Mouse (Mus musculus): ENCODE data around the gene Unc5c. TPM values are rescaled to one million over a fixed set of nuclear protein-coding genes. Genes with fewer than 3 reads are reported as not detected.
A peak's percentile ranks its signal among the peaks of the same experiment; 100 is the strongest.

Unc5c gene
- polyA plus RNA-seq, 1 experiment from 2014 or later = 11.2 TPM

GRCm38 (mm10) chr3:141529599-141529998 lies 64.6 kb downstream of the Unc5c start:
- Histone ChIP-seq H3K4me2 (no peak overlapping the region), H3K27me3 (ENCODE audit: control insufficient read depth, insufficient read depth, low read length) (no peaks in the 10 kb centered on the region), H3K27ac (ENCODE audit: low read depth, low read length) (no peak overlapping the region), H3K9ac (ENCODE audit: low read depth, low read length) (no peak overlapping the region), H3K4me3 (ENCODE audit: low read depth, low read length) (no peak overlapping the region), H3K9me3 (replicated peaks; ENCODE audit: control insufficient read depth, low read length) (no peaks in the 10 kb centered on the region), H3K4me1 (ENCODE audit: control insufficient read depth, insufficient read depth, low read length) (no peaks in the 10 kb centered on the region), H3K36me3 (ENCODE audit: control insufficient read depth, insufficient read depth, low read length) (no peaks in the 10 kb centered on the region)
- no peak for ATAC-seq (replicated peaks; ENCODE audit: insufficient number of reproducible peaks, low FRiP score, low TSS enrichment)

DNA sequence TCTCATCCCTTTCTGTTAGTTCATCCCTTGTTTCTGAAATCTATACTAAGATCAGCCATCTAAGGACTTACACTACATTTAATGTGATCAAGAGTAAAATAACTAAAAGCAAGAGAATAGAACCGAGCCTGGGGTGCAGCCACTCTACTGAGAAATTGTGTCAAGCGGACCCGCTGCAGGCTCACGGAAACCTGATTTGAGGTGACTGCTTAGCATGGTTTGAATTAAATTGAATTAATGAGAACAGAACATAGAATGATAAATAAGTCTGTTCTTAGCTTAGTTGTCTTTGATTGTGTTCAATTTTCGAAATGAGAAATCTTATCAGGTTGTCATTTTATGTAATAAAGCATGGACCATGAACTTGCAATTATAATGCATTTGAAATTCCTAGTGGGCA lies 68.8 kb downstream of the Unc5c start:
- Histone ChIP-seq H3K9me3 (replicated peaks; ENCODE audit: control insufficient read depth, low read length) (no peaks in the 10 kb centered on the region), H3K36me3 (ENCODE audit: control insufficient read depth, insufficient read depth, low read length) (no peaks in the 10 kb centered on the region), H3K27ac (ENCODE audit: low read depth, low read length) (no peak overlapping the region), H3K4me2 (no peak overlapping the region), H3K4me3 (ENCODE audit: low read depth, low read length) (no peak overlapping the region), H3K27me3 (ENCODE audit: control insufficient read depth, insufficient read depth, low read length) (no peaks in the 10 kb centered on the region), H3K9ac (ENCODE audit: low read depth, low read length) (no peak overlapping the region), H3K4me1 (ENCODE audit: control insufficient read depth, insufficient read depth, low read length) (no peaks in the 10 kb centered on the region)
- ATAC-seq (replicated peaks; ENCODE audit: insufficient number of reproducible peaks, low FRiP score, low TSS enrichment) = no peak
- 83% methylated on average over 5 of the region's 5 CpGs for WGBS (ENCODE audit: insufficient replicate concordance)

- no peak overlapping the region for H3K9ac ChIP-seq (ENCODE audit: low read depth, low read length)
- no peak overlapping the region for H3K4me2 ChIP-seq
- H3K27ac ChIP-seq (ENCODE audit: low read depth, low read length) = no peak overlapping the region
- no peaks in the 10 kb centered on the region for H3K36me3 ChIP-seq (ENCODE audit: control insufficient read depth, insufficient read depth, low read length)
- H3K27me3 ChIP-seq (ENCODE audit: control insufficient read depth, insufficient read depth, low read length) = no peaks in the 10 kb centered on the region
- 51% methylated on average over 5 of the region's 5 CpGs for WGBS (ENCODE audit: insufficient replicate concordance)
- H3K9me3 ChIP-seq (replicated peaks; ENCODE audit: control insufficient read depth, low read length) = no peaks in the 10 kb centered on the region
- H3K4me3 ChIP-seq (ENCODE audit: low read depth, low read length) = no peak overlapping the region
- H3K4me1 ChIP-seq (ENCODE audit: control insufficient read depth, insufficient read depth, low read length) = no peaks in the 10 kb centered on the region
- no peak for ATAC-seq (replicated peaks; ENCODE audit: insufficient number of reproducible peaks, low FRiP score, low TSS enrichment)
Observed at GRCm38 (mm10) chr3:141536857-141537256, 71.8 kb downstream of the Unc5c start.

GRCm38 (mm10) chr3:141538120-141538519 lies 73.1 kb downstream of the Unc5c start:
- ATAC-seq (replicated peaks; ENCODE audit: insufficient number of reproducible peaks, low FRiP score, low TSS enrichment) = no peak
- H3K9ac ChIP-seq (ENCODE audit: low read depth, low read length) = no peak overlapping the region
- WGBS (ENCODE audit: insufficient replicate concordance) = 48% methylated on average over 1 of the region's 1 CpGs
- no peak overlapping the region for H3K4me3 ChIP-seq (ENCODE audit: low read depth, low read length)
- no peak overlapping the region for H3K4me2 ChIP-seq
- no peaks in the 10 kb centered on the region for H3K36me3 ChIP-seq (ENCODE audit: control insufficient read depth, insufficient read depth, low read length)
- no peaks in the 10 kb centered on the region for H3K27me3 ChIP-seq (ENCODE audit: control insufficient read depth, insufficient read depth, low read length)
- H3K4me1 ChIP-seq (ENCODE audit: control insufficient read depth, insufficient read depth, low read length) = no peaks in the 10 kb centered on the region
- H3K9me3 ChIP-seq (replicated peaks; ENCODE audit: control insufficient read depth, low read length) = no peaks in the 10 kb centered on the region
- H3K27ac ChIP-seq (ENCODE audit: low read depth, low read length) = no peak overlapping the region

DNA sequence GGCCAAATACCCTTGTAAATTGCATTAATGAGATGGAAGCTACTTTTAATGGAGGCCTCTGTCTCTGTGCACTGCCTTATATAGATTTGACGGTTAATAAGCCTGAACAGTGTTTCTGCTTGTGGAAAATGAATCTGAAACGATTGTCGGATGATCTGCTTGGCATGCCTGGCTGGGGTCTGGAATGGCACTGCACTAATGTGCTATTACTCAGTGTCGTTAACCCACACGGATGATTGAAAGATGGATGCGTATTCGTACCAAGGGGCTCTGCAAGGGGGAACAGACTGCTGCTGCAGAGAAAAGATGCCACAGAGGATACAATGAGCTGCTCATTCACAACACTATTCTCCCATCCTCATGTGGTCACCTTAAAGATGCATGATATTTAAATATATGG lies 75.7 kb downstream of the Unc5c start:
- Histone ChIP-seq H3K27me3 (ENCODE audit: control insufficient read depth, insufficient read depth, low read length) (no peaks in the 10 kb centered on the region), H3K4me2 (no peak overlapping the region), H3K4me1 (ENCODE audit: control insufficient read depth, insufficient read depth, low read length) (no peaks in the 10 kb centered on the region), H3K27ac (ENCODE audit: low read depth, low read length) (no peak overlapping the region), H3K36me3 (ENCODE audit: control insufficient read depth, insufficient read depth, low read length) (no peaks in the 10 kb centered on the region), H3K9ac (ENCODE audit: low read depth, low read length) (no peak overlapping the region), H3K9me3 (replicated peaks; ENCODE audit: control insufficient read depth, low read length) (no peaks in the 10 kb centered on the region), H3K4me3 (ENCODE audit: low read depth, low read length) (no peak overlapping the region)
- ATAC-seq (replicated peaks; ENCODE audit: insufficient number of reproducible peaks, low FRiP score, low TSS enrichment) = no peak
- WGBS (ENCODE audit: insufficient replicate concordance) = 78% methylated on average over 7 of the region's 7 CpGs

DNA sequence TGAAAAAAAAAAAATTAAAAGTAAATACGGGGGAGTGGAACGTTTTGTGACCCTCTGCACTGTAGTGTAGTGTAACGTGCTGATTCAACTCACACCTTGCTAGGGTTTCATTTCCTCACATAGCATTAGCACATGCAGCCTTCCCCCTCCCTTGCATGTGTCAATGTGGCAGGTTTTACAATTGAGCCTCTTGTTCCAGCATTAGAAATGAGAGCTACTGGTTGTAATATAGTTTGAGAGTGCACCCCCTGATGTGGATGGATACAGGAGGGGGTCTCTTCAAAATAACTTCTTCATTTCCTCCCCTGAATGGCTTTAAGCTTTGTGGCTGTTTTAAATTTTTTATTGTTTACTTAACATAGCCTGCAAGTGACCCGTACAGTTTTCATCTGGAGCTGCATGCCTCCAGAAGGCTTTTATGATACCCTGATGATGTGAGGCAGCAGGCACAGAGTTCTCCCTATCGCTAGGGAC lies 82.4 kb downstream of the Unc5c start:
- WGBS (ENCODE audit: insufficient replicate concordance) = 54% methylated on average over 5 of the region's 5 CpGs
- no peak for ATAC-seq (replicated peaks; ENCODE audit: insufficient number of reproducible peaks, low FRiP score, low TSS enrichment)

DNA sequence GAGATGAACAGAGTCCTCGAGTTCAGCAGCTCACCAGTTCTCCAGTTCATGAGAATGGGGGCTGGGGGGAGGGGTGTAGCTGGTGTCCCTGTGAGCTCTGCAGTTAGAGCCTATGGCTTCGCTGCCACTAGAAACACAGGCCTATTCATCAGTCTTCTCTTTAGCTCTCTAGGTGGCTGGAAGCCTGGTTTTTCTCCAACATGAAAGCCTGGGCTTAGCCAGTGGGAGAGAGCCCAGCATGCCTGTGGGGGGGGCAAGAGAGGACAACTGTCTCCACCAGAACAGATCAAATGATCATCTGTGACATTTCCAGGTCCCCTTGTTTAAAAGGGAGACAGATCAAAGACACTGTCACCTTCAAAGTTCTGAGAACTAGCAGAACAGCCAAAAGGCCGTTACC lies 84.6 kb downstream of the Unc5c start:
- Histone ChIP-seq H3K27me3 (ENCODE audit: control insufficient read depth, insufficient read depth, low read length) (no peaks in the 10 kb centered on the region), H3K4me2 (no peak overlapping the region), H3K9ac (ENCODE audit: low read depth, low read length) (no peak overlapping the region), H3K9me3 (replicated peaks; ENCODE audit: control insufficient read depth, low read length) (no peaks in the 10 kb centered on the region), H3K4me1 (ENCODE audit: control insufficient read depth, insufficient read depth, low read length) (no peaks in the 10 kb centered on the region), H3K4me3 (ENCODE audit: low read depth, low read length) (no peak overlapping the region), H3K27ac (ENCODE audit: low read depth, low read length) (0 out of 2 replicates have a peak overlapping the region, but pooled peaks have one; percentile 25), H3K36me3 (ENCODE audit: control insufficient read depth, insufficient read depth, low read length) (no peaks in the 10 kb centered on the region)
- no peak for ATAC-seq (replicated peaks; ENCODE audit: insufficient number of reproducible peaks, low FRiP score, low TSS enrichment)
- WGBS (ENCODE audit: insufficient replicate concordance) = 19% methylated on average over 3 of the region's 3 CpGs

More for the DNA sequence above, 82.4 kb downstream of the Unc5c start:
- Histone ChIP-seq H3K27me3 (ENCODE audit: control insufficient read depth, insufficient read depth, low read length) (no peaks in the 10 kb centered on the region), H3K4me3 (ENCODE audit: low read depth, low read length) (no peak overlapping the region), H3K9me3 (replicated peaks; ENCODE audit: control insufficient read depth, low read length) (no peaks in the 10 kb centered on the region), H3K9ac (ENCODE audit: low read depth, low read length) (no peak overlapping the region), H3K4me2 (no peak overlapping the region), H3K27ac (ENCODE audit: low read depth, low read length) (no peak overlapping the region), H3K4me1 (ENCODE audit: control insufficient read depth, insufficient read depth, low read length) (no peaks in the 10 kb centered on the region), H3K36me3 (ENCODE audit: control insufficient read depth, insufficient read depth, low read length) (no peaks in the 10 kb centered on the region)

- Histone ChIP-seq H3K27ac (ENCODE audit: low read depth, low read length) (no peak overlapping the region), H3K9ac (ENCODE audit: low read depth, low read length) (no peak overlapping the region), H3K4me1 (ENCODE audit: control insufficient read depth, insufficient read depth, low read length) (no peaks in the 10 kb centered on the region), H3K4me2 (no peak overlapping the region), H3K27me3 (ENCODE audit: control insufficient read depth, insufficient read depth, low read length) (no peaks in the 10 kb centered on the region), H3K4me3 (ENCODE audit: low read depth, low read length) (no peak overlapping the region), H3K9me3 (replicated peaks; ENCODE audit: control insufficient read depth, low read length) (no peaks in the 10 kb centered on the region), H3K36me3 (ENCODE audit: control insufficient read depth, insufficient read depth, low read length) (no peaks in the 10 kb centered on the region)
- no peak for ATAC-seq (replicated peaks; ENCODE audit: insufficient number of reproducible peaks, low FRiP score, low TSS enrichment)
- 82% methylated on average over 1 of the region's 1 CpGs for WGBS (ENCODE audit: insufficient replicate concordance)
Observed at GRCm38 (mm10) chr3:141552960-141553359, 87.9 kb downstream of the Unc5c start.

DNA sequence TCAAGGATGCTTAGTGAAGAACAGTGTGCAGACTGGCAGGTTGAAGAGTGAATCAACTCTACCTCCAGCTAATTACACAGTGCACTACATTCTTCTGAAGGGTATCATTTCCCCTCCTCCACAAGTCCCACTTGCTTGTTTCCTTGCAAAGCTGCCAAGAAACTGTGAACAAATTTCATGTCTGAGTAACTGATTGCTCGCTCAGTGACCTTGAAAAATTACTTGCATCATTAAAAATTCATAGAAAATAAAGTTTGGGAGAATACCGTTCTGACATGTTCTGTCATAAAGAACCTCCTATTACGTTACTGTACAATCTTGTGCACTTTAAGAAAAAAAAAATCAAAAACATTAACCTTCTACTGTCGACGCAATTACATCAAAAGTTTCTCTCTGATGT lies 92.1 kb downstream of the Unc5c start:
- H3K27me3 ChIP-seq (ENCODE audit: control insufficient read depth, insufficient read depth, low read length) = no peaks in the 10 kb centered on the region
- H3K4me2 ChIP-seq = no peak overlapping the region
- no peak overlapping the region for H3K9ac ChIP-seq (ENCODE audit: low read depth, low read length)
- H3K36me3 ChIP-seq (ENCODE audit: control insufficient read depth, insufficient read depth, low read length) = no peaks in the 10 kb centered on the region
- H3K4me1 ChIP-seq (ENCODE audit: control insufficient read depth, insufficient read depth, low read length) = no peaks in the 10 kb centered on the region
- ATAC-seq (replicated peaks; ENCODE audit: insufficient number of reproducible peaks, low FRiP score, low TSS enrichment) = no peak
- H3K27ac ChIP-seq (ENCODE audit: low read depth, low read length) = no peak overlapping the region
- WGBS (ENCODE audit: insufficient replicate concordance) = 75% methylated on average over 5 of the region's 5 CpGs
- no peak overlapping the region for H3K4me3 ChIP-seq (ENCODE audit: low read depth, low read length)
- no peaks in the 10 kb centered on the region for H3K9me3 ChIP-seq (replicated peaks; ENCODE audit: control insufficient read depth, low read length)

Data from heart, embryonic 11.5 days (tissue).